Mouse (Mus musculus): ENCODE measurements around the gene Zfr2. TPM values are rescaled to one million over a fixed set of nuclear protein-coding genes. Genes with fewer than 3 reads are reported as not detected.

Zfr2 gene
- polyA plus RNA-seq (2015; fragmentation: Nextera tagmentation; extraction: Ambion mirVana) = 4.1 and 6.5 TPM in 2 replicates

- 6% methylated on average over 29 of the region's 29 CpGs for WGBS
- Histone ChIP-seq H3K27ac (replicated peaks) (0 out of 2 replicates have a peak within 1 kb of the TSS, but pooled peaks have one; percentile 20), H3K9me3 (no peaks in the 10 kb centered on the region), H3K27me3 (replicated peaks) (peaks cover 61% of the 10 kb centered on the region), H3K4me3 (peak within 1 kb of the TSS; percentile 78), H3K4me2 (peak within 1 kb of the TSS; percentile 76), H3K36me3 (no peaks in the 10 kb centered on the region; the same call in 1 of the 2 replicates), H3K4me1 (peaks cover 30% of the 10 kb centered on the region), H3K9ac (peak within 1 kb of the TSS; percentile 90)
- ATAC-seq (ENCODE audit: extremely low read depth, insufficient number of reproducible peaks, low FRiP score, low TSS enrichment) = peak; percentile 69; the same call in 1 of the 2 replicates
These were observed at the start of gene Zfr2 for GRCm38 (mm10) chr10:81232580-81233225. Gene Zfr2, plus strand, starts transcription at chr10:81233155.

- Histone ChIP-seq H3K4me1 (peaks cover 58% of the 10 kb centered on the region), H3K36me3 (peaks cover 83% of the 10 kb centered on the region), H3K9ac (peak within 1 kb of the TSS; percentile 89), H3K9me3 (no peaks in the 10 kb centered on the region), H3K4me2 (peak within 1 kb of the TSS; percentile 82), H3K27ac (replicated peaks) (peak within 1 kb of the TSS; percentile 94), H3K4me3 (peak within 1 kb of the TSS; percentile 80), H3K27me3 (replicated peaks) (no peaks in the 10 kb centered on the region)
- 69% methylated on average over 5 of the region's 5 CpGs for WGBS
- ATAC-seq (ENCODE audit: extremely low read depth, insufficient number of reproducible peaks, low FRiP score, low TSS enrichment) = no peak
These were observed 49.1 kb upstream of the Zfr2 start, which contains the start of gene 4930442H23Rik for GRCm38 (mm10) chr10:81183805-81184204. Gene 4930442H23Rik, minus strand, starts transcription at chr10:81183849.

GRCm38 (mm10) chr10:81184765-81185164, 48.2 kb upstream of the Zfr2 start:
- Histone ChIP-seq H3K27ac (replicated peaks) (peak overlapping the region; percentile 94), H3K36me3 (peaks cover 79% of the 10 kb centered on the region), H3K4me2 (peak overlapping the region; percentile 82), H3K4me1 (peaks cover 49% of the 10 kb centered on the region), H3K4me3 (peak overlapping the region; percentile 6; the same call in 1 of the 2 replicates), H3K9me3 (no peaks in the 10 kb centered on the region), H3K9ac (peak overlapping the region; percentile 89), H3K27me3 (replicated peaks) (no peaks in the 10 kb centered on the region)
- no peak for ATAC-seq (ENCODE audit: extremely low read depth, insufficient number of reproducible peaks, low FRiP score, low TSS enrichment)
- WGBS = 13% methylated on average over 4 of the region's 4 CpGs

GRCm38 (mm10) chr10:81187161-81187560, 45.8 kb upstream of the Zfr2 start:
- Histone ChIP-seq H3K9ac (peak overlapping the region; percentile 44; the same call in 1 of the 2 replicates), H3K9me3 (no peaks in the 10 kb centered on the region), H3K27me3 (replicated peaks) (no peaks in the 10 kb centered on the region), H3K27ac (replicated peaks) (no peak overlapping the region), H3K4me3 (no peak overlapping the region), H3K4me1 (peaks cover 46% of the 10 kb centered on the region), H3K4me2 (no peak overlapping the region), H3K36me3 (peaks cover 76% of the 10 kb centered on the region)
- no peak for ATAC-seq (ENCODE audit: extremely low read depth, insufficient number of reproducible peaks, low FRiP score, low TSS enrichment)
- WGBS = 94% methylated on average over 9 of the region's 9 CpGs

- WGBS = 77% methylated on average over 26 of the region's 26 CpGs
- Histone ChIP-seq H3K4me2 (no peak overlapping the region), H3K27me3 (replicated peaks) (peaks cover 11% of the 10 kb centered on the region), H3K9ac (no peak overlapping the region), H3K9me3 (no peaks in the 10 kb centered on the region), H3K4me1 (peaks cover 43% of the 10 kb centered on the region), H3K4me3 (no peak overlapping the region), H3K36me3 (peaks cover 61% of the 10 kb centered on the region), H3K27ac (replicated peaks) (no peak overlapping the region)
- ATAC-seq (ENCODE audit: extremely low read depth, insufficient number of reproducible peaks, low FRiP score, low TSS enrichment) = no peak
These were observed 43.1 kb upstream of the Zfr2 start for GRCm38 (mm10) chr10:81189821-81190220.

- peak overlapping the region; percentile 99; the same call in 1 of the 2 replicates for H3K27ac ChIP-seq (replicated peaks)
- H3K36me3 ChIP-seq = peaks cover 56% of the 10 kb centered on the region
- H3K27me3 ChIP-seq (replicated peaks) = peaks cover 17% of the 10 kb centered on the region
- no peak for ATAC-seq (ENCODE audit: extremely low read depth, insufficient number of reproducible peaks, low FRiP score, low TSS enrichment)
- peak overlapping the region; percentile 47; the same call in 1 of the 2 replicates for H3K9ac ChIP-seq
- no peak overlapping the region for H3K4me2 ChIP-seq
- peaks cover 38% of the 10 kb centered on the region for H3K4me1 ChIP-seq
- 71% methylated on average over 31 of the region's 31 CpGs for whole genome bisulfite sequencing
- H3K4me3 ChIP-seq = no peak overlapping the region
- H3K9me3 ChIP-seq = no peaks in the 10 kb centered on the region
These were observed 42.6 kb upstream of the Zfr2 start for GRCm38 (mm10) chr10:81190236-81190911.

- peaks cover 22% of the 10 kb centered on the region for H3K27me3 ChIP-seq (replicated peaks)
- peak overlapping the region; percentile 47 for H3K9ac ChIP-seq
- no peak overlapping the region for H3K4me2 ChIP-seq
- peaks cover 51% of the 10 kb centered on the region for H3K36me3 ChIP-seq
- WGBS = 47% methylated on average over 6 of the region's 6 CpGs
- peaks cover 34% of the 10 kb centered on the region for H3K4me1 ChIP-seq
- no peak overlapping the region for H3K4me3 ChIP-seq
- H3K27ac ChIP-seq (replicated peaks) = peak overlapping the region; percentile 99
- ATAC-seq (ENCODE audit: extremely low read depth, insufficient number of reproducible peaks, low FRiP score, low TSS enrichment) = no peak
- no peaks in the 10 kb centered on the region for H3K9me3 ChIP-seq
These were observed 42.0 kb upstream of the Zfr2 start for GRCm38 (mm10) chr10:81190912-81191321.

- Histone ChIP-seq H3K36me3 (peaks cover 48% of the 10 kb centered on the region), H3K27ac (replicated peaks) (peak overlapping the region; percentile 99), H3K4me3 (peak overlapping the region; percentile 65), H3K4me2 (peak overlapping the region; percentile 92), H3K9ac (peak overlapping the region; percentile 92), H3K27me3 (replicated peaks) (peaks cover 28% of the 10 kb centered on the region), H3K9me3 (no peaks in the 10 kb centered on the region), H3K4me1 (peaks cover 36% of the 10 kb centered on the region)
- 71% methylated on average over 18 of the region's 18 CpGs for WGBS
- ATAC-seq (ENCODE audit: extremely low read depth, insufficient number of reproducible peaks, low FRiP score, low TSS enrichment) = no peak
These were observed 41.5 kb upstream of the Zfr2 start for GRCm38 (mm10) chr10:81191342-81191982.

GRCm38 (mm10) chr10:81192270-81192967, 40.5 kb upstream of the Zfr2 start:
- H3K4me1 ChIP-seq = peaks cover 45% of the 10 kb centered on the region
- peak overlapping the region; percentile 99 for H3K27ac ChIP-seq (replicated peaks)
- H3K4me3 ChIP-seq = peak overlapping the region; percentile 65
- H3K9me3 ChIP-seq = no peaks in the 10 kb centered on the region
- under 1% methylated on average over 76 of the region's 93 CpGs for WGBS
- peak overlapping the region; percentile 92 for H3K9ac ChIP-seq
- ATAC-seq (ENCODE audit: extremely low read depth, insufficient number of reproducible peaks, low FRiP score, low TSS enrichment) = peak; percentile 71
- peaks cover 37% of the 10 kb centered on the region for H3K27me3 ChIP-seq (replicated peaks)
- peaks cover 39% of the 10 kb centered on the region for H3K36me3 ChIP-seq
- H3K4me2 ChIP-seq = peak overlapping the region; percentile 92

- Histone ChIP-seq H3K27ac (replicated peaks) (peak overlapping the region; percentile 99), H3K4me1 (peaks cover 49% of the 10 kb centered on the region), H3K4me3 (peak overlapping the region; percentile 65), H3K36me3 (peaks cover 33% of the 10 kb centered on the region), H3K4me2 (peak overlapping the region; percentile 92), H3K9ac (peak overlapping the region; percentile 92), H3K27me3 (replicated peaks) (peaks cover 39% of the 10 kb centered on the region), H3K9me3 (no peaks in the 10 kb centered on the region)
- ATAC-seq (ENCODE audit: extremely low read depth, insufficient number of reproducible peaks, low FRiP score, low TSS enrichment) = 0 out of 2 replicates have a peak, but pooled peaks have one; percentile 19
- WGBS = 6% methylated on average over 19 of the region's 19 CpGs
These were observed 39.9 kb upstream of the Zfr2 start for GRCm38 (mm10) chr10:81192968-81193501.
